Mouse (Mus musculus) kidney, adult 2 months (tissue): ENCODE results near the gene Unc13a.

Experiments used
- CTCF ChIP-seq: fragments of 200-500 bp; conservative IDR thresholded peaks from 2 replicates; pipeline ENCODE4 v1.5.1; 2011; ENCODE audit warnings: low read depth, mild to moderate bottlenecking, control low read depth, low read length, moderate library complexity, mixed read lengths; ENCODE audit not compliant: insufficient read depth, insufficient read length
- POLR2A ChIP-seq: fragments of 200-500 bp; IDR thresholded peaks from one replicate; pipeline ENCODE4 v1.6.1; 2011; ENCODE audit warnings: low read depth, low read length, control low read depth

- TF ChIP-seq CTCF (no peak), POLR2A (no peak)
Measured at GRCm38 (mm10) chr8:71598375-71598774, 73.2 kb downstream of the Unc13a start.
